Mouse (Mus musculus): ENCODE data around the gene C2cd5. TPM values are rescaled to one million over a fixed set of nuclear protein-coding genes. Genes with fewer than 3 reads are reported as not detected.
A peak's percentile ranks its signal among the peaks of the same experiment; 100 is the strongest.

The C2cd5 gene
- polyA plus RNA-seq, 1 experiment from 2014 or later: 32.5 TPM

DNA sequence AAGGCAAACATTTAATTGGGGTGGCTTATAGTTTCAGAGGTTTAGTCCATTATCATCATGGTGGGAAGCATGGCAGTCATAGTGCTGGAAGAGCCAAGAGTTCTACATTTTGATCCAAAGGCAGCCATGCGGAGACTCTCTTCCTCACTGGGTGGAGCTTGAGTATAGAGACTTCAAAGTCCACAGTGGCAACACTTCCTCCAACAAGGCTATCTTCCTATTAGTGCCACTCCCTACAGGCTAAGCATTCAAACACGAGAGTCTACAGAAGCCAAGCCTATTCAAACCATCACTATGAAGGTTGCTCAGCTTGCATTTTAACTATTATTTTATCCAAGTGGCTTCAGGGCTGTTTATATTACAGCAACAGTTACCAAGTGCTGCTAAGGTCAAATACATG, 65.4 kb downstream of the C2cd5 start:
- 92% methylated on average over 2 of the region's 2 CpGs for WGBS
- H3K36me3 ChIP-seq (ENCODE audit: control insufficient read depth, insufficient read depth, low read length): no peaks in the 10 kb centered on the region; the same call in 1 of the 2 replicates

DNA sequence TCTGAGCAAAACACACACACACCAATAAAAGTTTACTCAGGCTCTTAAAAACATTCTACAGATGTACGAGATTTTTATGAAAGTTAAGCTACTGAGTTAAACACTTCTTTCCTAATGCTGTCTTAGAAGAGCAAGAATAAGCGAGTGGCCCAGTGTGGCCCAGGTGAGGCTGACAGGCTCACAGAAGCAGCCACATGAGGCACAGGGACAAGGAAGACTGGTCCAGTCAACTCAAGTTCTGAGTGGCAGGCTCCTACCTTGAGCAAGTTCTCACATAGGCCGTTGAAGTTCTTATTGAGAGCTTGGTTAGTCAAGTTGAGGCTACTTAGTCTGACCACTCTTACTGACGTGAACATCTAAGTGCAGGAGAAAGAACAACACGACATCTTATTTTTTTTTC, 69.4 kb downstream of the C2cd5 start:
- Histone ChIP-seq H3K4me2 (ENCODE audit: low read depth) (no peak overlapping the region), H3K9me3 (ENCODE audit: control insufficient read depth, low read length) (no peaks in the 10 kb centered on the region), H3K4me1 (ENCODE audit: control insufficient read depth, insufficient read depth, low read length) (no peaks in the 10 kb centered on the region), H3K4me3 (ENCODE audit: low read depth, low read length) (no peak overlapping the region), H3K36me3 (ENCODE audit: control insufficient read depth, insufficient read depth, low read length) (no peaks in the 10 kb centered on the region; the same call in 1 of the 2 replicates), H3K27me3 (ENCODE audit: control insufficient read depth, insufficient read depth, low read length) (no peaks in the 10 kb centered on the region), H3K27ac (ENCODE audit: low read depth, low read length) (no peak overlapping the region), H3K9ac (ENCODE audit: low read length) (no peak overlapping the region)
- 90% methylated on average over 5 of the region's 5 CpGs for WGBS
- no peak for DNase-seq (ENCODE audit: low spot score)
- ATAC-seq (ENCODE audit: insufficient read depth, low FRiP score, low TSS enrichment): no peak

More for the DNA sequence above, 65.4 kb downstream of the C2cd5 start:
- DNase-seq (ENCODE audit: low spot score): no peak
- no peaks in the 10 kb centered on the region for H3K27me3 ChIP-seq (ENCODE audit: control insufficient read depth, insufficient read depth, low read length)
- H3K4me2 ChIP-seq (ENCODE audit: low read depth): no peak overlapping the region
- no peak overlapping the region for H3K9ac ChIP-seq (ENCODE audit: low read length)
- no peaks in the 10 kb centered on the region for H3K9me3 ChIP-seq (ENCODE audit: control insufficient read depth, low read length)
- no peak for ATAC-seq (ENCODE audit: insufficient read depth, low FRiP score, low TSS enrichment)
- H3K4me1 ChIP-seq (ENCODE audit: control insufficient read depth, insufficient read depth, low read length): no peaks in the 10 kb centered on the region
- H3K27ac ChIP-seq (ENCODE audit: low read depth, low read length): no peak overlapping the region
- no peak overlapping the region for H3K4me3 ChIP-seq (ENCODE audit: low read depth, low read length)

DNA sequence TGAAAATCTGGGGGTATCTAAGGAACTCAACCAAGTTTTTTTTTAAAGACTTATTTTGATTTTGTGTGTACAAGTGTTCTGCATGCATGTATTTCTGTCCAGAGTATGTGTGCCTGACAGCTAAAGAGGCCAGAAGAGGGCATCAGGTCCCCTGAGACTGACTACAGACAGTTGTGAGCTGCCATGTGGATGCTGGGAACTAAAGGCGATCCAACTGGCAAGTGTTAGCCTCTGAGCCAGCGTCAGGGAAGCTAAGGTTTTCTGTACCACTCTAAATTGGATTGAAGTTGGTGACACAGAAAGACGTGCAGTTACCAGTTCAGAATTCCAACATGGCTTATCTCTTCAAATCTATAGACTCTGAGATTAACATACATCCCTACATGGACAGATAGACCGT, 72.0 kb downstream of the C2cd5 start:
- Histone ChIP-seq H3K9ac (ENCODE audit: low read length) (no peak overlapping the region), H3K9me3 (ENCODE audit: control insufficient read depth, low read length) (no peaks in the 10 kb centered on the region), H3K27ac (ENCODE audit: low read depth, low read length) (no peak overlapping the region), H3K27me3 (ENCODE audit: control insufficient read depth, insufficient read depth, low read length) (no peaks in the 10 kb centered on the region), H3K4me1 (ENCODE audit: control insufficient read depth, insufficient read depth, low read length) (no peaks in the 10 kb centered on the region), H3K4me2 (ENCODE audit: low read depth) (no peak overlapping the region), H3K36me3 (ENCODE audit: control insufficient read depth, insufficient read depth, low read length) (no peaks in the 10 kb centered on the region; the same call in 1 of the 2 replicates), H3K4me3 (ENCODE audit: low read depth, low read length) (no peak overlapping the region)
- ATAC-seq (ENCODE audit: insufficient read depth, low FRiP score, low TSS enrichment): no peak
- no peak for DNase-seq (ENCODE audit: low spot score)
- 94% methylated on average over 4 of the region's 4 CpGs for WGBS

DNA sequence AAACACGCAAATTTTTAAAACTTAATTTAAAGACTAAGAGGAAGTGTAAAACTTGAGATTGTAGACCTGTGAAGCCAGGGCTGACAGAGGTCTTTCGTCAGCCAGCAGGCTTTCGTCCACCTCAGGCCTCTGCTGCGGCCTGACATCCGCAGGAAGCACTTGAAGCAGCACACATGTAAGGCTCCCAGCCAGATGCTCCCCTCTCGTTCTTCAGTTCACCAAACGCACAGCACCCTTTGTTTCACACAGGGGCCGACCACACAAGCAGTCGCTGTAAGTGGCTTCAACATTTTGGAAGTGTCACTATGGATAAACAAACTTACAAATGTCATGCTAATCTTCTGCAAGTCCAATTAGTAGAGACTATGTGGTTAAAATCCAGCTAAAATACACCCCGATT, 72.5 kb downstream of the C2cd5 start:
- Histone ChIP-seq H3K27me3 (ENCODE audit: control insufficient read depth, insufficient read depth, low read length) (no peaks in the 10 kb centered on the region), H3K36me3 (ENCODE audit: control insufficient read depth, insufficient read depth, low read length) (no peaks in the 10 kb centered on the region; the same call in 1 of the 2 replicates), H3K9me3 (ENCODE audit: control insufficient read depth, low read length) (no peaks in the 10 kb centered on the region), H3K27ac (ENCODE audit: low read depth, low read length) (no peak overlapping the region), H3K9ac (ENCODE audit: low read length) (no peak overlapping the region), H3K4me1 (ENCODE audit: control insufficient read depth, insufficient read depth, low read length) (no peaks in the 10 kb centered on the region), H3K4me3 (ENCODE audit: low read depth, low read length) (no peak overlapping the region), H3K4me2 (ENCODE audit: low read depth) (no peak overlapping the region)
- DNase-seq (ENCODE audit: low spot score) (no peak), ATAC-seq (ENCODE audit: insufficient read depth, low FRiP score, low TSS enrichment) (no peak)
- WGBS: 91% methylated on average over 10 of the region's 10 CpGs

DNA sequence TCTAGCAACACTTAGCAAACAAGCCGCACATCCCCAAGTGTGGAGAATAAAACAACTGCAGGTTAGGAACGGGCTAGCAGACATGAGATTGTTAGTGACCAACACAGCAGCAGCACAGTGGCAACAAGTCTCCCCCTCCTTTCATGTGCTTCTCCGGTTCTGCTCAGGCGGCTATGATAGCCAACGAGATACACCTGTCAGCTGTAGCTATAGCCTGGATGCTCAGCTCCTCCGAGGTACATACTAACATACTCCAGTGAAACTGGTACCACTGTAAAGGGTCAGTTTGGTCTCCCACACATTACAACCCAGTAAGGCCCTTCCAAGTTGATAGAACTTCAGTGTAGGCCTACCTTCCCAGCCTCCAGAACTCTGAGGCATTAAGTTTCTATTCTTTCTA, 76.2 kb downstream of the C2cd5 start:
- H3K4me3 ChIP-seq (ENCODE audit: low read depth, low read length): no peak overlapping the region
- H3K27ac ChIP-seq (ENCODE audit: low read depth, low read length): no peak overlapping the region
- DNase-seq (ENCODE audit: low spot score) (no peak), ATAC-seq (ENCODE audit: insufficient read depth, low FRiP score, low TSS enrichment) (no peak)
- H3K27me3 ChIP-seq (ENCODE audit: control insufficient read depth, insufficient read depth, low read length): no peaks in the 10 kb centered on the region
- no peaks in the 10 kb centered on the region for H3K4me1 ChIP-seq (ENCODE audit: control insufficient read depth, insufficient read depth, low read length)
- no peak overlapping the region for H3K4me2 ChIP-seq (ENCODE audit: low read depth)
- no peaks in the 10 kb centered on the region for H3K9me3 ChIP-seq (ENCODE audit: control insufficient read depth, low read length)
- no peak overlapping the region for H3K9ac ChIP-seq (ENCODE audit: low read length)
- WGBS: 92% methylated on average over 6 of the region's 6 CpGs
- H3K36me3 ChIP-seq (ENCODE audit: control insufficient read depth, insufficient read depth, low read length): no peaks in the 10 kb centered on the region

DNA sequence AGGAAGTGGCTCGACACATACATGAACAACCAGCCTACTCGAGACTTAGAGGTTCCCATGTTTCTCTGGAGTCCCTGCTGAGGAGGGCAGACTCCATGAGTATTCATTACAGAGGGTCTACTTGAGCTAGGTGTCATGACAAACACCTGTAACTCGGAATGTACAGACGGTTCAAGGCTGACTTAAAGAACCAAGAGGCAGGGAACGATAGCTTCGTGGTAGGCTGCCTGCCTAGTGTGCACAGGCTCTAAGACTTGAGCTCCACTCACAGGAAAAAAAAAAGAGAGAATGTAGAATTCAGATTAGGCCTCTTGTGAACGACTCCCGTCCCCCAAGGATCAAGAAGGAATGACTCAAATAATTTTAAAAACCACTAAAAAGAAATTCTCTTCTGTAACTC, 78.2 kb downstream of the C2cd5 start:
- no peak for ATAC-seq (ENCODE audit: insufficient read depth, low FRiP score, low TSS enrichment)
- Histone ChIP-seq H3K4me3 (ENCODE audit: low read depth, low read length) (no peak overlapping the region), H3K27ac (ENCODE audit: low read depth, low read length) (no peak overlapping the region), H3K36me3 (ENCODE audit: control insufficient read depth, insufficient read depth, low read length) (no peaks in the 10 kb centered on the region), H3K4me1 (ENCODE audit: control insufficient read depth, insufficient read depth, low read length) (no peaks in the 10 kb centered on the region), H3K9me3 (ENCODE audit: control insufficient read depth, low read length) (no peaks in the 10 kb centered on the region), H3K9ac (ENCODE audit: low read length) (no peak overlapping the region), H3K27me3 (ENCODE audit: control insufficient read depth, insufficient read depth, low read length) (no peaks in the 10 kb centered on the region), H3K4me2 (ENCODE audit: low read depth) (no peak overlapping the region)
- DNase-seq (ENCODE audit: low spot score): no peak
- 88% methylated on average over 8 of the region's 8 CpGs for WGBS

DNA sequence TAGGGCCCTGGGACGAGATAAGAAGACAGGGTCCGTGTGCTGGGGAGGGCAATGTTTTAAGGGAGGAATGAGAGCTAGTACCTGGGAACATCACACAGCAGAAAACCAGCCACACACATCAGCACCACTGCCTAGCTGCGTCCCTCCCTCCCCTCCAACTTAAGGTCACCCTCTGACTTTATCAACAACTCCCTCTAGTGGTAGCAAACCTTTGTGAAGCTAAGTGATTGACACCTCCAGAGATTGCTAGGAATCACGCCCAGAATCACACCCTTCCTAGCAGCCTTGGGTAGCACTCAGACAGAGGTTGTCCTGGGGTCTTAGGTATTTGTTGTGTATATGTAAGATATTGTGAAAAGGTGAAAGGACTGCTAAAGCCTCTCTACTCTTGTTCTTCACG, 79.3 kb downstream of the C2cd5 start:
- H3K9ac ChIP-seq (ENCODE audit: low read length): no peak overlapping the region
- no peak overlapping the region for H3K4me2 ChIP-seq (ENCODE audit: low read depth)
- 65% methylated on average over 5 of the region's 5 CpGs for WGBS
- H3K36me3 ChIP-seq (ENCODE audit: control insufficient read depth, insufficient read depth, low read length): peaks cover 2% of the 10 kb centered on the region; the same call in 1 of the 2 replicates
- no peaks in the 10 kb centered on the region for H3K4me1 ChIP-seq (ENCODE audit: control insufficient read depth, insufficient read depth, low read length)
- ATAC-seq (ENCODE audit: insufficient read depth, low FRiP score, low TSS enrichment) (no peak), DNase-seq (ENCODE audit: low spot score) (peak; percentile 15)
- H3K27ac ChIP-seq (ENCODE audit: low read depth, low read length): no peak overlapping the region
- no peaks in the 10 kb centered on the region for H3K27me3 ChIP-seq (ENCODE audit: control insufficient read depth, insufficient read depth, low read length)
- no peak overlapping the region for H3K4me3 ChIP-seq (ENCODE audit: low read depth, low read length)
- H3K9me3 ChIP-seq (ENCODE audit: control insufficient read depth, low read length): no peaks in the 10 kb centered on the region

DNA sequence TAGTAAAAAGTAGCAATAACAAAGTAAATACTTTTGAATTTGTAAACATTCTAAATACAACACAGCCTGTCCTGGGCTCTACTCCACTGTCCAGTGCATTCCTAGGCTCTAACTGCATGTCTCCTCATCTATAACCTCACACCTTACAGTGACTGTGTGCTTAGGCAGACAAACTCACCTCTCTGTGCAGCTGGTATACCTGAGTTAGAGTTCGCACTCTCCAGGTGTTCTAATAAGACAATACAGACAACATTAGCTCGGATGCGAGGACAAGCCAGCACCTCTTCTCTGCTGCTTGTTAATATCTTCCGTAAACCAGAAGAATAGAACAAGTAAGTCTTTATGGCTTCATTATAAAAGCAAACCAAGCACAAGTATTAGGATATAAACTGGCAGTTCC, 79.8 kb downstream of the C2cd5 start:
- 96% methylated on average over 4 of the region's 4 CpGs for WGBS
- Histone ChIP-seq H3K36me3 (ENCODE audit: control insufficient read depth, insufficient read depth, low read length) (peaks cover 2% of the 10 kb centered on the region; the same call in 1 of the 2 replicates), H3K27ac (ENCODE audit: low read depth, low read length) (no peak overlapping the region), H3K4me3 (ENCODE audit: low read depth, low read length) (no peak overlapping the region), H3K4me1 (ENCODE audit: control insufficient read depth, insufficient read depth, low read length) (no peaks in the 10 kb centered on the region), H3K9me3 (ENCODE audit: control insufficient read depth, low read length) (no peaks in the 10 kb centered on the region), H3K9ac (ENCODE audit: low read length) (no peak overlapping the region), H3K4me2 (ENCODE audit: low read depth) (no peak overlapping the region), H3K27me3 (ENCODE audit: control insufficient read depth, insufficient read depth, low read length) (no peaks in the 10 kb centered on the region)
- DNase-seq (ENCODE audit: low spot score) (no peak), ATAC-seq (ENCODE audit: insufficient read depth, low FRiP score, low TSS enrichment) (no peak)

DNA sequence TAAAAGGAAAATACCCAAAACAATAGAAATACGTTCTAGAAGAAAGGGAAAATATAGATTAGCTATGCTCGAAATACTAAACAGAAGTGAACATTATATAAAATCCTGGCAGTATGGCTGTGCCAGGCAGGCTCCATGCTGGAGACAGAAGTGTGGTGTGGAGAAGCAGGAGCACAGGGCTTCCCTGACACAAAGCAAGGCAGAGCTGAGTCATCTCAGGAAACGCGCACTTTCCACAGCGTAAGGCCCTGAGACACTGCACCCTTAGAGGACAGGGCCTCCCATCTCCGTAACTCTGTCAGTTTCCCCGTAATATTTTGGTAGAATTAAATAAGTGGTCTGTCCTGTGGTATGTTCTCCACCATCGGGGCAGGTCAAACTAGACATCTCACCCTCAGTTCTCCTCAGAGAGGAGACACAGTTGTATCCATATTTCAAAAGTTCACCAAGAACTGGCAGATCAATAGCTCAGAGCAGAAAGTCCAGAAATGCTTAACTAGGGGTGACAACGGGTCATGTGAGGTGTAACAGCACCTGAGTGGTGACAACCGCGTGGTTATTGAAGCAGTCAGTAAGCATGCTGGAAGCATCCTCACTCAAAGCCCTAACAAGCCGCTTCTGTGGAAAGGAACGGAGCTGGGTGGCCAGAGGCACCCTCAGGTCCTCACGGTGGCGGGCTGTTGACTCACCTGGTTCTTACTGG, 87.3 kb downstream of the C2cd5 start:
- peaks cover 2% of the 10 kb centered on the region for H3K36me3 ChIP-seq (ENCODE audit: control insufficient read depth, insufficient read depth, low read length)
- DNase-seq (ENCODE audit: low spot score): no peak
- 95% methylated on average over 15 of the region's 15 CpGs for WGBS
- H3K9me3 ChIP-seq (ENCODE audit: control insufficient read depth, low read length): no peaks in the 10 kb centered on the region
- no peak overlapping the region for H3K4me3 ChIP-seq (ENCODE audit: low read depth, low read length)
- no peak overlapping the region for H3K27ac ChIP-seq (ENCODE audit: low read depth, low read length)
- no peaks in the 10 kb centered on the region for H3K4me1 ChIP-seq (ENCODE audit: control insufficient read depth, insufficient read depth, low read length)
- H3K4me2 ChIP-seq (ENCODE audit: low read depth): no peak overlapping the region
- no peaks in the 10 kb centered on the region for H3K27me3 ChIP-seq (ENCODE audit: control insufficient read depth, insufficient read depth, low read length)
- ATAC-seq (ENCODE audit: insufficient read depth, low FRiP score, low TSS enrichment): no peak
- no peak overlapping the region for H3K9ac ChIP-seq (ENCODE audit: low read length)
